Mouse (Mus musculus) liver, postnatal 0 days (tissue): ENCODE results near the gene Stk10.

Experiments used
- CTCF ChIP-seq: sonication (generic); IDR thresholded peaks from 2 replicates; pipeline ENCODE4 v1.5.1; 2016; ENCODE audit warnings: antibody characterized with exemption, low read depth
- EP300 ChIP-seq: IDR thresholded peaks from 2 replicates; pipeline ENCODE4 v1.6.1; 2016; ENCODE audit warnings: antibody characterized with exemption, low read depth, mild to moderate bottlenecking

- no peak for TF ChIP-seq CTCF
- no peak for TF ChIP-seq EP300
Measured at GRCm38 (mm10) chr11:32634842-32635241, 101.7 kb downstream of the Stk10 start.
